Mouse (Mus musculus): ENCODE measurements around the gene Ube2a. TPM values are rescaled to one million over a fixed set of nuclear protein-coding genes. Genes with fewer than 3 reads are reported as not detected.

The Ube2a gene
- polyA plus RNA-seq, 1 experiment from 2014 or later: 105 TPM

DNA sequence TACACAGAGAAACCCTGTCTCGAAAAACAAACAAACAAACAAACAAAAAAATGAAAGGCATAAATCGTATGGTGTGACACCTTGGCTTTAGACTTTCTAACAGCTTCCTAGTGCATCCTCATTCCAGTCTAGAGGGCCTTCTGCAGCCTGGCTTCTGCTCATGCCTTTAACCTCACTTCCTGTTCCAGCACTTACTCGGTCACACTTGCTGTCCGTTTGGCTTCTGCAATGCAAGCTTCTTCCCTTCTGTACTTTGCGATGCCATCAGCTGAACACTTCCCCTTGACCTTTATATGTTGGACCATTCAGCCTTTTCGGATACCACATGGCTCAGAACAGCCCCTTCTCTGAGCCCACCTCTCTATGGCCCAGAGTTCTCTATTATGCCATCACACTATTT lies 32.0 kb upstream of the Ube2a start:
- Histone ChIP-seq H3K36me3 (ENCODE audit: control insufficient read depth, insufficient read depth, low read length) (no peaks in the 10 kb centered on the region), H3K9ac (ENCODE audit: low read length) (no peak overlapping the region), H3K4me2 (ENCODE audit: low read depth, low read length) (no peak overlapping the region), H3K27ac (ENCODE audit: low read length) (no peak overlapping the region), H3K27me3 (ENCODE audit: control insufficient read depth, insufficient read depth, low read length) (no peaks in the 10 kb centered on the region), H3K4me3 (replicated peaks; ENCODE audit: low read length) (no peak overlapping the region), H3K9me3 (replicated peaks; ENCODE audit: control insufficient read depth, low read length) (no peaks in the 10 kb centered on the region), H3K4me1 (ENCODE audit: control insufficient read depth, insufficient read depth, low read length) (no peaks in the 10 kb centered on the region)
- WGBS: 74% methylated on average over 6 of the region's 6 CpGs
- no peak for ATAC-seq (ENCODE audit: insufficient read depth, low FRiP score)

DNA sequence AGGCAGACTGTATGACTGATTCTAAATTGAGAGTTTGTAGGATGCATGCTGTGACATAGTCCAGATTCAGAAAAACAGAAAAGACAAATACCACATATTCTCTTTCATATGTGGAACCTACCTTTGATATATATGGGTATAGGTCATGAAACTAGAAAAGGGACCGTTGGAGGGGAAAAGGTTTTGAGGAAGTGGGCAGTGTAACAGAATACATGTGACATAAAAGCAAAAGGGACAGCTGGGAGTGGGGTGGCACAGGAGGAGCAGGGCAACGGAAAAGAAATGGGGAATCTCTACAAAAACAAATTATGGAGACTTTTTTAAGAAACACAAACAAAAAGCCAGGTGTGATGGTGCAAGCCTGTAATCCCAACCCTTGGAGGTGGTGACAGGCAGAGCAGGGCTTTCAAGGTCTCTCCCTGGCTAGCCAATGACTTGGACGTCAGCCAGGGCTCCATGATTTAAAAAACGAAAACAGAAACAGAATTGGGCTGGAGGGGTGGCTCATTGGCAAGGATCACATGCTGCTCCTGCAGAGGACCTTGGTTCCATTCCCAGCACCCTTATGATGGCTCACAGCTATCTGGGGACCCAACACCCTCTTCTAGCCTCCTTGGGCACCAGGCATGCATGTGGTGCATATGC lies 30.2 kb upstream of the Ube2a start:
- Histone ChIP-seq H3K4me3 (replicated peaks; ENCODE audit: low read length) (no peak overlapping the region), H3K27ac (ENCODE audit: low read length) (no peak overlapping the region), H3K4me1 (ENCODE audit: control insufficient read depth, insufficient read depth, low read length) (no peaks in the 10 kb centered on the region), H3K9me3 (replicated peaks; ENCODE audit: control insufficient read depth, low read length) (no peaks in the 10 kb centered on the region), H3K4me2 (ENCODE audit: low read depth, low read length) (no peak overlapping the region), H3K27me3 (ENCODE audit: control insufficient read depth, insufficient read depth, low read length) (no peaks in the 10 kb centered on the region), H3K9ac (ENCODE audit: low read length) (no peak overlapping the region), H3K36me3 (ENCODE audit: control insufficient read depth, insufficient read depth, low read length) (no peaks in the 10 kb centered on the region)
- ATAC-seq (ENCODE audit: insufficient read depth, low FRiP score): no peak
- WGBS: 72% methylated on average over 4 of the region's 4 CpGs

DNA sequence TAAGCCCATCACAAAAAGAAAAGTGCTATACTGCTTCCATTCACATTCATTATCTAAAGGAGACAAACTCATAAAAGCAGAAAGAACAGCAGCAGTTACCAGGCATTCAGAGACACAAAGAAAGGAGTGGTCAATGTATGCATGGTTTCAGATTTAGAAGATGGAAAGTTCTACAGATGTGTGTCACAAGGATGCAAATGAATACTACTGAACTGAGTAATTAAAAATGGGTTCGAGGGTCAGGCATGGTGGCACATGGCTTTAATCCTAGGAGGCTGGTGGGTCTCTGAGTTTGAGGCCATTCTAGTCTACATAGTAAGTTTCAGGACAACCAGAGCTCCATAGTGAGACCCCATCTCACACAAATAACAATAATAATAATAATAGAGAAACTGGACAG lies 26.5 kb upstream of the Ube2a start:
- Histone ChIP-seq H3K9me3 (replicated peaks; ENCODE audit: control insufficient read depth, low read length) (no peaks in the 10 kb centered on the region), H3K27ac (ENCODE audit: low read length) (no peak overlapping the region), H3K4me2 (ENCODE audit: low read depth, low read length) (no peak overlapping the region), H3K27me3 (ENCODE audit: control insufficient read depth, insufficient read depth, low read length) (no peaks in the 10 kb centered on the region), H3K4me1 (ENCODE audit: control insufficient read depth, insufficient read depth, low read length) (no peaks in the 10 kb centered on the region), H3K36me3 (ENCODE audit: control insufficient read depth, insufficient read depth, low read length) (no peaks in the 10 kb centered on the region), H3K4me3 (replicated peaks; ENCODE audit: low read length) (no peak overlapping the region), H3K9ac (ENCODE audit: low read length) (no peak overlapping the region)
- no peak for ATAC-seq (ENCODE audit: insufficient read depth, low FRiP score)
- WGBS: 76% methylated on average over 1 of the region's 1 CpGs

DNA sequence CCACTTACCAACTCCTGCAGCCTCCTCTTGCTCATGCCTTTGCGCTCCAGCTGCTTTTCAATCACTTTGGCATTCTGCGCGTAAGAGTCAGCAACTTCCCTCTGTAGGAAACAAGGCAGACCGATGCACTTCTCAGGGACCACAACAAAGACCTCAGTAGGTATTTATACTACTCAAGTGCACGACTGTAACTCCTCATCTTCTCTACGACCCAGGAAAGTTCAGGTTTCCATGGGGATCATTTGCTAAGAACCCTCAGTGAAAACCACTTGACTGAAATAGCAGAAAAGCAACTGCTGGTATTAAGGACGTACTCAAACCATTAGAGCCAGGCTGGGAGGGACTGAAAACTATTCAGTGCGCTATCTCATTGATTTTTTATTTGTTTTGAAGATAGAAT lies 21.1 kb upstream of the Ube2a start:
- no peak overlapping the region for H3K27ac ChIP-seq (ENCODE audit: low read length)

GRCm38 (mm10) chrX:36863766-36864608 lies 9.7 kb upstream of the Ube2a start:
- H3K4me2 ChIP-seq (ENCODE audit: low read depth, low read length): peak overlapping the region; percentile 50
- H3K4me3 ChIP-seq (replicated peaks; ENCODE audit: low read length): peak overlapping the region; percentile 49
- peak overlapping the region; percentile 63 for H3K9ac ChIP-seq (ENCODE audit: low read length)
- H3K4me1 ChIP-seq (ENCODE audit: control insufficient read depth, insufficient read depth, low read length): peaks cover 3% of the 10 kb centered on the region; the same call in 1 of the 2 replicates
- H3K9me3 ChIP-seq (replicated peaks; ENCODE audit: control insufficient read depth, low read length): no peaks in the 10 kb centered on the region
- H3K36me3 ChIP-seq (ENCODE audit: control insufficient read depth, insufficient read depth, low read length): no peaks in the 10 kb centered on the region
- ATAC-seq (ENCODE audit: insufficient read depth, low FRiP score): peak; percentile 90; the same call in 1 of the 2 replicates
- H3K27me3 ChIP-seq (ENCODE audit: control insufficient read depth, insufficient read depth, low read length): no peaks in the 10 kb centered on the region
- H3K27ac ChIP-seq (ENCODE audit: low read length): no peak overlapping the region
- WGBS: 12% methylated on average over 43 of the region's 44 CpGs

More for the DNA sequence above, 21.1 kb upstream of the Ube2a start:
- no peak for ATAC-seq (ENCODE audit: insufficient read depth, low FRiP score)
- H3K4me1 ChIP-seq (ENCODE audit: control insufficient read depth, insufficient read depth, low read length): no peaks in the 10 kb centered on the region
- no peak overlapping the region for H3K4me2 ChIP-seq (ENCODE audit: low read depth, low read length)
- H3K36me3 ChIP-seq (ENCODE audit: control insufficient read depth, insufficient read depth, low read length): no peaks in the 10 kb centered on the region
- no peak overlapping the region for H3K9ac ChIP-seq (ENCODE audit: low read length)
- 86% methylated on average over 8 of the region's 8 CpGs for WGBS
- H3K9me3 ChIP-seq (replicated peaks; ENCODE audit: control insufficient read depth, low read length): no peaks in the 10 kb centered on the region
- no peaks in the 10 kb centered on the region for H3K27me3 ChIP-seq (ENCODE audit: control insufficient read depth, insufficient read depth, low read length)
- no peak overlapping the region for H3K4me3 ChIP-seq (replicated peaks; ENCODE audit: low read length)

DNA sequence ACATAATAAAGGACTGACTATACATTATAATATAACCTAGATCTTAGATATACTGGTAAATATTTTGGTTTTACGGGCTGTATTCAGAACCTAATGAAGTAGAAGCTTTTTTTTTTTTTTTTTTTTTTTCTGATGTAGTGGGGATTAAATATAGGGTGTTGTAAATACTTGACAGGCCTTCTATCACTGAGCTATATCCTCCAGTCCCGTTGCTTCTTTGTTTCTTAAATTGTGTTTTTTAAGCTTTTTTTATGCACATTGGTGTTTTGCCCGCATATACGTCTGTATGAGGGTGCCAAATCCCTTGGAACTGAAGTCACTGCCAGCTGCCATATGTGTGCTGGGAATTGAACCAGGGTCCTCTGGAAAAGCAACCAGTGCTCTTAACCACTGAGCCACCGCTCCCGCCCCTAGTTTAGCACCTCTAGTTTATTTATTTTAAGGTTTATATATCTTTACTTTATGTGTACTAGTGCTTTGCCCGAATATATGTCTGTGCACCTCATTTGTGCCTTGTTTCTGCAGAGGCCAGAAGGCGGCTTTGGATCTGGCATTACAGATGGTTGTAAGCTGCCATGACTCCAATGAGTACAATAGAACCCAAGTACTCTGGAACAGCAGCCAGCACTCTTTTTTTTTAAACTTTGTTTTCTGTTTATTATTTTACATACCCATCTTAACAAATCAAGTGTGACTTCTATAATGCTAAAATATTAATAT lies 8.9 kb upstream of the Ube2a start:
- H3K27ac ChIP-seq (ENCODE audit: low read length): no peak overlapping the region
- no peaks in the 10 kb centered on the region for H3K27me3 ChIP-seq (ENCODE audit: control insufficient read depth, insufficient read depth, low read length)
- H3K4me2 ChIP-seq (ENCODE audit: low read depth, low read length): peak overlapping the region; percentile 35; the same call in 1 of the 2 replicates
- 49% methylated on average over 8 of the region's 8 CpGs for WGBS
- no peak overlapping the region for H3K9ac ChIP-seq (ENCODE audit: low read length)
- no peaks in the 10 kb centered on the region for H3K9me3 ChIP-seq (replicated peaks; ENCODE audit: control insufficient read depth, low read length)
- peak overlapping the region; percentile 49 for H3K4me3 ChIP-seq (replicated peaks; ENCODE audit: low read length)
- ATAC-seq (ENCODE audit: insufficient read depth, low FRiP score): no peak
- H3K4me1 ChIP-seq (ENCODE audit: control insufficient read depth, insufficient read depth, low read length): peaks cover 3% of the 10 kb centered on the region; the same call in 1 of the 2 replicates
- H3K36me3 ChIP-seq (ENCODE audit: control insufficient read depth, insufficient read depth, low read length): no peaks in the 10 kb centered on the region

DNA sequence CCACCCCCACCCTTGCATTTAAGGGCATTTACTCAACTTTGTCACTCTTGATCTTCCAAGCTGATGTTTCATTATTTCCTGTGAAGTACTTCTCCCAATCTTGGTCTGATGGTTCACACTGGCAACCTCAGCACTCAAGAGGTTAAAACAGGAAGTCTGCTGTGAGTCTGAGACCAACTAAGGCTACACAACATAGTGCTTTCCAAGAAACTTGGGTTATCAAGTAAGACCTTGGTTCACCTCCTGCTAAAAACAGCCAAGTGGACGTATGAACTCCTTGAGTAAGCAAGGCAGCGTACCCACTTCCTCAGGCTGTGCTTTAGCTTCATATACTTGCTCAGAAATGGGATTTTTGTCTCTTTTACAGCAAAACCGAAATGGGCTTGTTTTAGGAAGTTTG lies 3.3 kb upstream of the Ube2a start:
- H3K36me3 ChIP-seq (ENCODE audit: control insufficient read depth, insufficient read depth, low read length): no peaks in the 10 kb centered on the region
- no peaks in the 10 kb centered on the region for H3K9me3 ChIP-seq (replicated peaks; ENCODE audit: control insufficient read depth, low read length)
- ATAC-seq (ENCODE audit: insufficient read depth, low FRiP score): no peak
- no peaks in the 10 kb centered on the region for H3K4me1 ChIP-seq (ENCODE audit: control insufficient read depth, insufficient read depth, low read length)
- no peak overlapping the region for H3K4me3 ChIP-seq (replicated peaks; ENCODE audit: low read length)
- H3K27ac ChIP-seq (ENCODE audit: low read length): no peak overlapping the region
- no peak overlapping the region for H3K4me2 ChIP-seq (ENCODE audit: low read depth, low read length)
- no peaks in the 10 kb centered on the region for H3K27me3 ChIP-seq (ENCODE audit: control insufficient read depth, insufficient read depth, low read length)
- WGBS: 80% methylated on average over 3 of the region's 3 CpGs
- no peak overlapping the region for H3K9ac ChIP-seq (ENCODE audit: low read length)

GRCm38 (mm10) chrX:36874178-36874696 lies 537 bp downstream of the Ube2a start:
- H3K27ac ChIP-seq (ENCODE audit: low read length): peak overlapping the region; percentile 70
- H3K4me1 ChIP-seq (ENCODE audit: control insufficient read depth, insufficient read depth, low read length): no peaks in the 10 kb centered on the region
- peak overlapping the region; percentile 52 for H3K4me2 ChIP-seq (ENCODE audit: low read depth, low read length)
- H3K9me3 ChIP-seq (replicated peaks; ENCODE audit: control insufficient read depth, low read length): no peaks in the 10 kb centered on the region
- no peaks in the 10 kb centered on the region for H3K27me3 ChIP-seq (ENCODE audit: control insufficient read depth, insufficient read depth, low read length)
- no peaks in the 10 kb centered on the region for H3K36me3 ChIP-seq (ENCODE audit: control insufficient read depth, insufficient read depth, low read length)
- peak; percentile 97 for ATAC-seq (ENCODE audit: insufficient read depth, low FRiP score)
- WGBS: 14% methylated on average over 54 of the region's 57 CpGs
- peak overlapping the region; percentile 83 for H3K9ac ChIP-seq (ENCODE audit: low read length)
- peak overlapping the region; percentile 71 for H3K4me3 ChIP-seq (replicated peaks; ENCODE audit: low read length)
